Mouse (Mus musculus) intestine, embryonic 15.5 days (tissue): ENCODE results near the gene Alpi. TPM values are rescaled to one million over a fixed set of nuclear protein-coding genes. Genes with fewer than 3 reads are reported as not detected.

Experiments
- ATAC-seq: fragments of 200-750 bp; cut with Nextera tagmentation; 2 replicates; pipeline ENCODE4 v1.8.0; 2017; ENCODE audit warnings: moderate TSS enrichment, moderate library complexity
- H3K27ac ChIP-seq: fragments of 300-500 bp; sonication (generic); 2 replicates; pipeline ENCODE4 v1.5.1; 2015; ENCODE audit warnings: mild to moderate bottlenecking, inconsistent platforms
- H3K27me3 ChIP-seq: fragments of 300-500 bp; sonication (generic); replicated peaks from 2 replicates; pipeline ENCODE4 v1.6.1; 2015; ENCODE audit warnings: inconsistent platforms
- H3K36me3 ChIP-seq: fragments of 300-500 bp; sonication (generic); 2 replicates; pipeline ENCODE4 v1.6.1; 2015; ENCODE audit warnings: inconsistent platforms
- H3K4me1 ChIP-seq: fragments of 300-500 bp; sonication (generic); replicated peaks from 2 replicates; pipeline ENCODE4 v1.6.1; 2015; ENCODE audit warnings: inconsistent platforms
- H3K4me2 ChIP-seq: fragments of 300-500 bp; sonication (generic); replicated peaks from 2 replicates; pipeline ENCODE4 v1.6.1; 2015; ENCODE audit warnings: mild to moderate bottlenecking, inconsistent platforms
- H3K4me3 ChIP-seq: fragments of 300-500 bp; sonication (generic); replicated peaks from 2 replicates; pipeline ENCODE4 v1.5.1; 2015; ENCODE audit warnings: inconsistent platforms
- H3K9ac ChIP-seq: fragments of 300-500 bp; sonication (generic); 2 replicates; pipeline ENCODE4 v1.6.1; 2015; ENCODE audit warnings: inconsistent platforms
- H3K9me3 ChIP-seq: fragments of 300-500 bp; sonication (generic); 2 replicates; pipeline ENCODE4 v1.6.1; 2016; ENCODE audit warnings: inconsistent platforms
- WGBS: fragments of 180-500 bp; shearing (Covaris S2); methylation state at CpG from one replicate; pipeline ENCODE4 v1.1.7; 2015; 5-methylcytosine and 5-hydroxymethylcytosine counted together
- polyA plus RNA-seq: library from polyadenylated mRNA; unstranded; fragments of >200 nt; fragmentation: Nextera tagmentation; extraction: Ambion mirVana; gene quantifications from 2 replicates; pipeline ENCODE4 v1.2.1, GENCODE M21; 2015

Gene Alpi
- 113 and 131 TPM in 2 replicates for polyA plus RNA-seq

- peak within 1 kb of the TSS; percentile 36; the same call in 1 of the 2 replicates for H3K27ac ChIP-seq
- H3K4me1 ChIP-seq, result no peaks in the 10 kb centered on the region
- peak within 1 kb of the TSS; percentile 31 for H3K4me2 ChIP-seq
- 59% methylated on average over 1 of the region's 1 CpGs for WGBS
- peak; percentile 87 for ATAC-seq
- peak within 1 kb of the TSS; percentile 6; the same call in 1 of the 2 replicates for H3K4me3 ChIP-seq
- H3K27me3 ChIP-seq, result 0 out of 2 replicates have a peak, but pooled peaks cover 8% of the 10 kb centered on the region
- no peak within 1 kb of the TSS for H3K9ac ChIP-seq
- no peaks in the 10 kb centered on the region for H3K9me3 ChIP-seq
- no peaks in the 10 kb centered on the region for H3K36me3 ChIP-seq
These were observed at the start of gene Alpi for GRCm38 (mm10) chr1:87101411-87101810. Gene Alpi, minus strand, starts transcription at chr1:87101606.

GRCm38 (mm10) chr1:87149422-87149821, 48.0 kb upstream of the Alpi start:
- no peaks in the 10 kb centered on the region for H3K36me3 ChIP-seq
- H3K27me3 ChIP-seq, result peaks cover 57% of the 10 kb centered on the region
- no peak overlapping the region for H3K27ac ChIP-seq
- no peak overlapping the region; the same call in 1 of the 2 replicates for H3K4me2 ChIP-seq
- no peaks in the 10 kb centered on the region for H3K9me3 ChIP-seq
- 30% methylated on average over 13 of the region's 13 CpGs for WGBS
- H3K9ac ChIP-seq, result no peak overlapping the region
- H3K4me1 ChIP-seq, result peaks cover 9% of the 10 kb centered on the region
- no peak overlapping the region for H3K4me3 ChIP-seq
- no peak for ATAC-seq

GRCm38 (mm10) chr1:87143141-87143540, 41.7 kb upstream of the Alpi start:
- Histone ChIP-seq H3K4me1 (0 out of 2 replicates have a peak, but pooled peaks cover 5% of the 10 kb centered on the region), H3K9ac (no peak overlapping the region), H3K27me3 (peaks cover 2% of the 10 kb centered on the region; the same call in 1 of the 2 replicates), H3K9me3 (no peaks in the 10 kb centered on the region), H3K4me3 (no peak overlapping the region), H3K27ac (no peak overlapping the region), H3K4me2 (no peak overlapping the region), H3K36me3 (no peaks in the 10 kb centered on the region)
- ATAC-seq, result no peak
- WGBS, result 68% methylated on average over 10 of the region's 10 CpGs

- 0 out of 2 replicates have a peak, but pooled peaks have one; percentile 41 for ATAC-seq
- Histone ChIP-seq H3K4me2 (no peak overlapping the region), H3K36me3 (no peaks in the 10 kb centered on the region), H3K9ac (no peak overlapping the region), H3K27ac (no peak overlapping the region), H3K27me3 (no peaks in the 10 kb centered on the region), H3K4me3 (no peak overlapping the region), H3K9me3 (no peaks in the 10 kb centered on the region), H3K4me1 (0 out of 2 replicates have a peak, but pooled peaks cover 5% of the 10 kb centered on the region)
- WGBS, result 35% methylated on average over 9 of the region's 9 CpGs
These were observed 41.0 kb upstream of the Alpi start for GRCm38 (mm10) chr1:87142456-87142855.

- Histone ChIP-seq H3K9ac (no peak overlapping the region), H3K27ac (no peak overlapping the region), H3K4me3 (no peak overlapping the region), H3K4me1 (0 out of 2 replicates have a peak, but pooled peaks cover 5% of the 10 kb centered on the region), H3K9me3 (no peaks in the 10 kb centered on the region), H3K4me2 (no peak overlapping the region), H3K36me3 (no peaks in the 10 kb centered on the region), H3K27me3 (no peaks in the 10 kb centered on the region)
- WGBS, result 72% methylated on average over 4 of the region's 4 CpGs
- no peak for ATAC-seq
These were observed 40.1 kb upstream of the Alpi start for GRCm38 (mm10) chr1:87141550-87141949.

GRCm38 (mm10) chr1:87131803-87132202, 30.4 kb upstream of the Alpi start:
- no peak for ATAC-seq
- Histone ChIP-seq H3K27me3 (peaks cover 17% of the 10 kb centered on the region), H3K4me3 (no peak overlapping the region), H3K4me1 (no peaks in the 10 kb centered on the region), H3K9ac (no peak overlapping the region), H3K27ac (no peak overlapping the region), H3K9me3 (no peaks in the 10 kb centered on the region), H3K36me3 (no peaks in the 10 kb centered on the region), H3K4me2 (no peak overlapping the region)
- WGBS, result 83% methylated on average over 4 of the region's 4 CpGs

- H3K27ac ChIP-seq, result no peak overlapping the region
- H3K4me2 ChIP-seq, result peak overlapping the region; percentile 22; the same call in 1 of the 2 replicates
- H3K4me3 ChIP-seq, result no peak overlapping the region
- H3K27me3 ChIP-seq, result peaks cover 27% of the 10 kb centered on the region
- no peaks in the 10 kb centered on the region for H3K4me1 ChIP-seq
- no peaks in the 10 kb centered on the region for H3K36me3 ChIP-seq
- no peak for ATAC-seq
- H3K9ac ChIP-seq, result no peak overlapping the region
- H3K9me3 ChIP-seq, result no peaks in the 10 kb centered on the region
- 6% methylated on average over 43 of the region's 43 CpGs for WGBS
These were observed 26.0 kb upstream of the Alpi start for GRCm38 (mm10) chr1:87127206-87128030.

- Histone ChIP-seq H3K4me1 (no peaks in the 10 kb centered on the region), H3K27me3 (peaks cover 27% of the 10 kb centered on the region), H3K4me2 (no peak within 1 kb of the TSS), H3K27ac (no peak within 1 kb of the TSS), H3K4me3 (no peak within 1 kb of the TSS), H3K36me3 (no peaks in the 10 kb centered on the region), H3K9me3 (no peaks in the 10 kb centered on the region), H3K9ac (no peak within 1 kb of the TSS)
- peak; percentile 45 for ATAC-seq
- WGBS, result 74% methylated on average over 6 of the region's 6 CpGs
These were observed 23.3 kb upstream of the Alpi start, which contains the start of gene Akp3 for GRCm38 (mm10) chr1:87124673-87125072. Gene Akp3, plus strand, starts transcription at chr1:87124973.

- H3K9me3 ChIP-seq, result no peaks in the 10 kb centered on the region
- no peaks in the 10 kb centered on the region for H3K4me1 ChIP-seq
- no peak overlapping the region for H3K4me3 ChIP-seq
- no peak overlapping the region for H3K27ac ChIP-seq
- no peaks in the 10 kb centered on the region for H3K27me3 ChIP-seq
- no peak for ATAC-seq
- H3K9ac ChIP-seq, result no peak overlapping the region
- no peak overlapping the region for H3K4me2 ChIP-seq
- WGBS, result 63% methylated on average over 1 of the region's 1 CpGs
- H3K36me3 ChIP-seq, result no peaks in the 10 kb centered on the region
These were observed 13.4 kb upstream of the Alpi start for GRCm38 (mm10) chr1:87114784-87115183.

- WGBS, result 38% methylated on average over 9 of the region's 9 CpGs
- no peak for ATAC-seq
- H3K4me2 ChIP-seq, result no peak overlapping the region
- H3K9me3 ChIP-seq, result no peaks in the 10 kb centered on the region
- H3K9ac ChIP-seq, result no peak overlapping the region
- H3K4me1 ChIP-seq, result no peaks in the 10 kb centered on the region
- H3K27me3 ChIP-seq, result no peaks in the 10 kb centered on the region
- no peak overlapping the region for H3K4me3 ChIP-seq
- H3K36me3 ChIP-seq, result no peaks in the 10 kb centered on the region
- no peak overlapping the region for H3K27ac ChIP-seq
These were observed 10.4 kb upstream of the Alpi start for GRCm38 (mm10) chr1:87111719-87112354.

GRCm38 (mm10) chr1:87108564-87108963, 7.2 kb upstream of the Alpi start:
- 86% methylated on average over 4 of the region's 4 CpGs for WGBS
- no peak overlapping the region for H3K4me2 ChIP-seq
- no peak for ATAC-seq
- H3K27me3 ChIP-seq, result no peaks in the 10 kb centered on the region
- H3K4me1 ChIP-seq, result no peaks in the 10 kb centered on the region
- H3K27ac ChIP-seq, result no peak overlapping the region
- no peak overlapping the region for H3K9ac ChIP-seq
- H3K36me3 ChIP-seq, result no peaks in the 10 kb centered on the region
- no peak overlapping the region for H3K4me3 ChIP-seq
- H3K9me3 ChIP-seq, result no peaks in the 10 kb centered on the region

GRCm38 (mm10) chr1:87106536-87106935, 5.1 kb upstream of the Alpi start:
- H3K4me3 ChIP-seq, result no peak overlapping the region
- no peaks in the 10 kb centered on the region for H3K27me3 ChIP-seq
- H3K9me3 ChIP-seq, result no peaks in the 10 kb centered on the region
- no peak overlapping the region for H3K4me2 ChIP-seq
- no peak overlapping the region for H3K9ac ChIP-seq
- no peaks in the 10 kb centered on the region for H3K36me3 ChIP-seq
- H3K4me1 ChIP-seq, result no peaks in the 10 kb centered on the region
- H3K27ac ChIP-seq, result no peak overlapping the region
- WGBS, result 79% methylated on average over 8 of the region's 8 CpGs
- no peak for ATAC-seq
